Mouse (Mus musculus): ENCODE measurements at regions not wholly inside any gene's neighbourhood (a gene's known extent, or its start where the extent isn't known, plus 50 kb on each side); places are given as distances from the start of the nearest gene placed in this dataset.
"Not testable (repeated sequence)": the region's sequence is repeated elsewhere in the genome, so short reads cannot be mapped to it uniquely, and the experiment has no call there.

DNA sequence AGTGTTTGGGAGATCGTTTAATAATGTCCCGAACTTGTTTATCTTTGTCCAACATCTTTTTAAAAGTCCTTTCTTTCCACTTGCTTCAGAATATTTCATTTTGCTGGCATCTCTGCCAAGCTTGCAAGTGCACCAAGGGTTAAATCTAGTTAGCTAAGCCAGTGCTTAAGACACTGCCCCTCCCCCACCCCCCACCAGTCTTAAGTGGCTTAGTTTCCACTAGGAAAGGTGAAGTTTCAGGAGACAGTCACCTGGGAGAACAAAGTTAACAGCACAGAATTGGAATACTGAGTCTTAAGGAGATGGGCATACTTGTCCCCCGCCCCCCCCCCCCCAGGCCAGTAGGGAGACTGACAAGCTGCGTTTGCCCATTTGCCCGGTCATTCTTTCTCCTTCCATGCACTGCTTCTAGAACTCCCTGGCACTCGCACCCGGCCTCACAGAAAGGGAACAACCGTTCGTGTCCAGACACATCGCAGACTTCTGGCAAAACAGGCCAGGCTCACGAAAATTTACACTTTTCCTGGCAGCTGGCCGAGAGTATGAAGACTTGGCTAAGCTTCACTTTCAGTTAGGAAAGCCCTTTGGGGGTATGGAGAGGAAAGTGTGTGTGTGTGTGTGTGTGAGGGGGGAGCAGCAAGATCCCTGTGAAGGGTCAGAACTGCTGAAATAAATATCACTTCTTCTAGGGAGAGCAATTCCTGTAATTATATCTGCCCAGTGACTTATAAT lies 219.2 kb downstream of the Bcl11a start:
- no peak for DNase-seq (ENCODE audit: low spot score in 2 of 2)

- no peak for DNase-seq (ENCODE audit: low spot score in 2 of 2)
These were observed 219.9 kb downstream of the Bcl11a start for GRCm38 (mm10) chr11:24297763-24298162.

- no peak for DNase-seq (ENCODE audit: low spot score in 2 of 2)
These were observed 222.5 kb downstream of the Bcl11a start for GRCm38 (mm10) chr11:24300351-24300750.

DNA sequence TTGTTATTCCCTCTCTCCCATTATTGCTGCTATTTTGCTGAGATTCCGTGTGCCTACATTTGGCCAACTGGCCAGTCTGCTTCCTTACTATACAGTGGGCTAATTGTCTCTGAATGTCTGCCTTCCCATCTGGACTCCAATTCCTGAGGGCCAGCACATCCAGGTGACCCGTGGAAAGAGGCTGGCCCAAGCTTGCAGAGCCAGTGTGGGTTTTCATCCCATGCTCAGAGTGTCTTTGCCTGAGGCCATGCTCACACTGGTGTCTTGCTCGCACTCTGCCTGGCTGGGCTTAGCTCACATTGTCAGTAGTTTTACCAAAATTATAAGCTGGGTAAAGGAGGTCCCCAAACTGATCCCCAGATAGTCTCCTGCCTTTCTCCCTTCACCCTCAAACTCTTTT lies 223.3 kb downstream of the Bcl11a start:
- no peak for DNase-seq (ENCODE audit: low spot score in 2 of 2)

DNA sequence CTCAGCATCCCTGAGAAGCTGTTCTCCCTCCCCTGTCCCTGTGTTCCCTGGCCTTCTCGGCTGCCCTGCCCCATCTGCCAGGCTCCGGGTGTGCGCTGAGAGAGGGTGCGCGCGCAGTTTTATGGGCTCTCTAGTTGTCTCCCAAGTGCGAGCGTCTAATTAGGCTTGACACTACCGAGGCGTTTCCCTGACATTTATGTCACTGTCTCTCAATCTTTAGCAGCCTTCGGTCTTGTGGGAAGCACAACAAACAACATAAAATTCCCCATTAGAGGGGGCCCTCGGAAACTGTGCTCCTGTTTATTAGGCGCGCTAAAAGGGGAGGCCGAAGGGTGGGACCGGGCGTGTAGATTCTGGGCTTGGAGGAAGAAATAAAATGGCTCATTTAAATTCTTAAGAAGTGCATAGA lies 227.3 kb downstream of the Bcl11a start:
- no peak for DNase-seq (ENCODE audit: low spot score in 2 of 2)

- no peak for DNase-seq (ENCODE audit: low spot score in 2 of 2)
These were observed 227.8 kb downstream of the Bcl11a start for GRCm38 (mm10) chr11:24305691-24306090.

- DNase-seq (ENCODE audit: low spot score in 2 of 2): no peak
These were observed 228.2 kb downstream of the Bcl11a start for GRCm38 (mm10) chr11:24306101-24306500.

GRCm38 (mm10) chr11:24307601-24308252 lies 229.9 kb downstream of the Bcl11a start:
- DNase-seq (ENCODE audit: low spot score in 2 of 2): no peak

GRCm38 (mm10) chr11:24308253-24308633 lies 230.4 kb downstream of the Bcl11a start:
- DNase-seq (ENCODE audit: low spot score in 2 of 2): no peak

DNA sequence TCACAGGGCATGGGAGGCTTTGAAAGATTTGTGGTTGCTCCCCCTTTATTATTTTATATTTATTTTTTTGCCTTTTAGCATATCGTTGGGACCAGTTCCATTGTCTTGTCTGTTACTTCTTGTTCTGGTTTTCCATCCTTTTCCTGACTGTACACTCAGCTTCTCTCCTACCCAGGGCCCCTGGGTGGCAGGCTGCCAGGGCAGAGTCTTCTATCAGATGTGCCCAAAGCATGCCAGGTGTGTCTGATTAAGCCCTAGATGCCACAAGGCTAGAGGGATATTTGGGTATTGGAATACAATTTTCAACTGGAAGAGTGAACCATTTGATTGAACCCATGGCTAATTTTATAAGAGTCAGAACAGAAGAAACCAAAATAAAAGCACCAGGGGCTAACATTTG lies 236.2 kb downstream of the Bcl11a start:
- no peak for DNase-seq (ENCODE audit: low spot score in 2 of 2)

DNA sequence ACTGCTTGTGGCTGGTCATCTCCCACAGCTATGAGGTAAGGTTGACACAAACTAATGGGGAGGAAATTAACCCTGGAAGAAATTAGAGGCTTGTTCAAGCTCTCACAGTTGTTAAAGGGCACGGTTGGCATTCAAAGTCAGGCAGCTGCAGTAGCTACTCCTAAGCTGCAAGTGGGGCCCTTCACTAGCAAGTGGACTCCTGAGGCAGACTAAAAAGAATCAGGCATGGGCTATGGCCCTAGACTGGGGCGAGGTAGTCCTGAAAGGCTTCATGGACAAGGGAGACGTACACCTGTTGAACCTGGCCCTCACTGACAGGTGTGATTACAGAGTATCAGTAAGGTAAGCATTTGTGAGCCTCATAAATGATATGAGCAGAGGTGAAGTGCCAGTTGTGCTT lies 237.7 kb downstream of the Bcl11a start:
- no peak for DNase-seq (ENCODE audit: low spot score in 2 of 2)

GRCm38 (mm10) chr11:24316198-24316597 lies 238.3 kb downstream of the Bcl11a start:
- DNase-seq (ENCODE audit: low spot score in 2 of 2): no peak

- no peak for DNase-seq (ENCODE audit: low spot score in 2 of 2)
These were observed 240.3 kb downstream of the Bcl11a start for GRCm38 (mm10) chr11:24317989-24318735.

- no peak for DNase-seq (ENCODE audit: low spot score in 2 of 2)
These were observed 241.4 kb downstream of the Bcl11a start for GRCm38 (mm10) chr11:24319222-24319621.

DNA sequence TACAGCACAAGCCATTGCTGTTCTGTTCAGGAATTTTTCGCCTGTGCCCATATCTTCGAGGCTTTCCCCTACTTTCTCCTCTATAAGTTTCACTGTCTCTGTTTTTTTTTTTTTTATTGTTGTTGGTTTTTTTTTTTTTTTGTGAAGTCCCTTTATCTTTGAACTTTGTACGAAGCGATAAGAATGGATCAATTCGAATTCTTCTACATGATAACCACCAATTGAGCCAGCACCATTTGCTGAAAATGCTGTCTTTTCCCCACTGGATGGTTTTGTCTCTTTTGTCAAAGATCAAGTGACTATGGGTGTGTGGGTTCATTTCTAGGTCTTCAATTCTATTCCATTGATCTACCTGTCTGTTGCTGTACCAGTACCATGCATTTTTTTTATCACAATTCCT lies 244.6 kb downstream of the Bcl11a start:
- not testable (repeated sequence) for DNase-seq (ENCODE audit: low spot score in 2 of 2)

GRCm38 (mm10) chr11:24328481-24328880 lies 250.6 kb downstream of the Bcl11a start:
- no peak for DNase-seq (ENCODE audit: low spot score in 2 of 2)

DNA sequence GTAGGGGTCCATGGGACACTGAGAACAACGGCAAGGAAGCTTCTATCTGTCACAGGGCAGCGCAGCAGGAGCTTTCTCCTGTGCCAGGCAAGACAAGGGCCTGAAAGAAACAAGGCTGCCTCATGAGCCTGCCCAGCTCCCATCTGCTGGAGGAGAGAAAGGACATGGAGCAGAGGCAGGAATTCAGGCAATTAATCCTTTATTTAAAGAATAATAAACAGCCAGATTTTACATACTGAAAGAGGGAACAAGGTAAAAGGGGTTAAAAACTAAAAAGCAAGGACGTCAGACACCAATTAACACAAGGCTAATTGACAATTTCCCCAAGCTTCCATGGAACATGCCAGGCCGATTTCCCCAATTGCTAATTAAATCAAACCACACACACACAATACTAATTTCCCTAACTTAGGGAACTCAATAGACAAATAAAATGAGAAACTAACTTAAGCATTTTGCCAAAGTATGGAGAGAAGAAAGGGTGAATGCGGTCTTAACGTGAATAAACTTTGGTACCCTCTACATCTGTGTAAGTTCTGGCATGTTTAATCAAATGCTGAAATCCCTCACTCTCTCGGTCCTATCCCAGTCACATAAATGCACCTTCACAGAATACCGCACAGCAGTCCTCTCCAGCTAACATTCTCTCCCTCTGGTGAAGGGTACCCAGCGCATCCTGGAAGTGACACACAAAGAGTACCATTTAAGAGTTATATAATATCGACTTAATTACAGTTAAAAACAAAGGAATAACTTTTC lies 252.7 kb downstream of the Bcl11a start:
- DNase-seq (ENCODE audit: low spot score in 2 of 2): no peak

GRCm38 (mm10) chr11:24332241-24332640 lies 254.4 kb downstream of the Bcl11a start:
- no peak for DNase-seq (ENCODE audit: low spot score in 2 of 2)

DNA sequence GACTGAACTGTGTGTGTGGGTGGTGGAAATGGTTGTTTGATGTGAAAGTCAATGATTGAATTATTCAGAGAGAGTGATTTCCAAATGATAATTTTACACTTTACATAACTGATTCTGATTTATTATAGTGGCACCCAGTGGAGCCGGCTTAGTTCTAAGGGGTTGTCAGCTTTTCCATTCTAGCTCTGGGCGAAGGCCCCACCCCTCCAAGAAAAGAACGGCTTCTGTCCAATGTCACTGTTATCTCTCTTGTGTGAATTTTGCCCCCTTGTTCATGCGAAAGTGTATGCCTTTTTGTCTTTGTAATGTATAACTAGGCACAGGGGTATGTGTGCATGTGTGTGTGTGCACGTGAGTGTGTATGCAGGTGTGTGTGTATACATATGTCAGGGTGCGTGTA lies 255.3 kb downstream of the Bcl11a start:
- no peak for DNase-seq (ENCODE audit: low spot score in 2 of 2)

GRCm38 (mm10) chr11:24335256-24335655 lies 257.4 kb downstream of the Bcl11a start:
- DNase-seq (ENCODE audit: low spot score in 2 of 2): no peak

GRCm38 (mm10) chr11:24338111-24338510 lies 260.3 kb downstream of the Bcl11a start:
- no peak for DNase-seq (ENCODE audit: low spot score in 2 of 2)

GRCm38 (mm10) chr11:24339061-24339460 lies 261.2 kb downstream of the Bcl11a start:
- DNase-seq (ENCODE audit: low spot score in 2 of 2): no peak

Data from gastrocnemius, adult 8-10 months (tissue).